Mouse (Mus musculus): ENCODE measurements around the gene Gimap4. TPM values are rescaled to one million over a fixed set of nuclear protein-coding genes. Genes with fewer than 3 reads are reported as not detected.

Gene Gimap4
- 2.6 and 6.6 TPM in 2 replicates for polyA plus RNA-seq (2012; rRNA removed)

GRCm38 (mm10) chr6:48684319-48684718 lies at the start of gene Gimap4:
TSS of gene Gimap4 (plus strand) at chr6:48684549.

GRCm38 (mm10) chr6:48646995-48647394 lies 37.4 kb upstream of the Gimap4 start, which contains the start of gene Gimap8:
TSS of gene Gimap8 (plus strand) at chr6:48647234.

GRCm38 (mm10) chr6:48675931-48676859 lies 8.2 kb upstream of the Gimap4 start, which contains the start of gene Gimap9:
TSS of gene Gimap9 (plus strand) at chr6:48676129.

GRCm38 (mm10) chr6:48718455-48718854 lies 34.1 kb downstream of the Gimap4 start, which contains the start of the genes Gm28053 and Gimap7:
TSS of gene Gm28053 (plus strand) at chr6:48718607.
TSS of gene Gimap7 (plus strand) at chr6:48718621.

GRCm38 (mm10) chr6:48738961-48739779 lies 54.8 kb downstream of the Gimap4 start, which contains the start of gene Gimap1:
TSS of gene Gimap1 (plus strand) at chr6:48739054.

Other genes starting within 250 kb of the Gimap4 start
- 85.2 and 85.5 TPM in 2 replicates for gene Zfp467, start 238.7 kb upstream of the Gimap4 start, polyA plus RNA-seq (2012; rRNA removed)
- gene Sspo, start 236.3 kb upstream of the Gimap4 start, polyA plus RNA-seq (2012; rRNA removed): 7.8 and 8.2 TPM in 2 replicates
- 93.6 and 186 TPM in 2 replicates for gene Atp6v0e2, start 146.9 kb upstream of the Gimap4 start, polyA plus RNA-seq (2012; rRNA removed)
- gene Lrrc61, start 129.8 kb upstream of the Gimap4 start, polyA plus RNA-seq (2012; rRNA removed): 26.5 and 31.4 TPM in 2 replicates
- gene Rarres2, start 111.8 kb upstream of the Gimap4 start, polyA plus RNA-seq (2012; rRNA removed): 217 TPM in 2 replicates
- gene Gm45021, start 94.9 kb upstream of the Gimap4 start, polyA plus RNA-seq (2012; rRNA removed): not detected in 2 replicates
- gene Repin1, start 90.7 kb upstream of the Gimap4 start, polyA plus RNA-seq (2012; rRNA removed): 147 and 149 TPM in 2 replicates
- 1.2 TPM in 1 of 2 replicates, not detected in the other for gene Gm44965, start 90.6 kb upstream of the Gimap4 start, polyA plus RNA-seq (2012; rRNA removed)
- 14.7 and 16.7 TPM in 2 replicates for gene Zfp775, start 82.5 kb upstream of the Gimap4 start, polyA plus RNA-seq (2012; rRNA removed)
- gene AI854703, start 57.8 kb upstream of the Gimap4 start, polyA plus RNA-seq (2012; rRNA removed): 10.9 and 17.7 TPM in 2 replicates
- 1.4 and 1.5 TPM in 2 replicates for gene Gimap8, start 37.3 kb upstream of the Gimap4 start, polyA plus RNA-seq (2012; rRNA removed)
- 0.51 and 1.0 TPM in 2 replicates for gene Gimap9, start 8.4 kb upstream of the Gimap4 start, polyA plus RNA-seq (2012; rRNA removed)
- 3.9 and 4.3 TPM in 2 replicates for gene Gimap6, start 23.7 kb downstream of the Gimap4 start, polyA plus RNA-seq (2012; rRNA removed)
- 0.30 TPM in 1 of 2 replicates, not detected in the other for gene Gm28053, start 34.1 kb downstream of the Gimap4 start, polyA plus RNA-seq (2012; rRNA removed)
- 0.16 and 0.21 TPM in 2 replicates for gene Gimap7, start 34.1 kb downstream of the Gimap4 start, polyA plus RNA-seq (2012; rRNA removed)
- gene Gimap1, start 54.5 kb downstream of the Gimap4 start, polyA plus RNA-seq (2012; rRNA removed): 7.0 and 8.6 TPM in 2 replicates
- 5.8 and 7.7 TPM in 2 replicates for gene Gimap5, start 61.6 kb downstream of the Gimap4 start, polyA plus RNA-seq (2012; rRNA removed)
- 1.3 and 1.7 TPM in 2 replicates for gene Gimap3, start 86.3 kb downstream of the Gimap4 start, polyA plus RNA-seq (2012; rRNA removed)
- 183 and 196 TPM in 2 replicates for gene Tmem176a, start 156.4 kb downstream of the Gimap4 start, polyA plus RNA-seq (2012; rRNA removed)
- gene Tmem176b, start 156.9 kb downstream of the Gimap4 start, polyA plus RNA-seq (2012; rRNA removed): 431 and 645 TPM in 2 replicates
- gene Aoc1, start 188.3 kb downstream of the Gimap4 start, polyA plus RNA-seq (2012; rRNA removed): 18.4 and 24.9 TPM in 2 replicates
- not detected in 2 replicates for gene 1600015I10Rik, start 245.3 kb downstream of the Gimap4 start, polyA plus RNA-seq (2012; rRNA removed)